8 mouse cellular contexts compared by ENCODE assay signal in genomic region chr9:106450661-106451060, GRCm38 (mm10). TPM values are rescaled to one million over a fixed set of nuclear protein-coding genes. Genes with fewer than 3 reads are reported as not detected.
DNase-seq lines count a peak whose midpoint lies in the region; ATAC-seq and TF ChIP-seq lines count a peak whose summit lies in the region.
"Had no signal": no experiment of that assay in that cellular context is flagged by ENCODE, and none has a peak within 500 bp of the region (broad histone marks: within the 10 kb centered on the region; RNA-seq: fewer than 3 reads in every experiment).

No protein-coding gene starts in this region.

- ATAC-seq in kidney, postnatal 0 days (replicated peaks; ENCODE audit: low FRiP score, low read depth) = no peak

- H3K9me3 ChIP-seq in kidney, postnatal 0 days (replicated peaks; ENCODE audit: low read length) = no peaks in the 10 kb centered on the region

- H3K4me2 ChIP-seq in kidney, postnatal 0 days (ENCODE audit: low read length) = peak overlapping the region; percentile 23

- no peak overlapping the region for H3K4me3 ChIP-seq in kidney, postnatal 0 days (replicated peaks; ENCODE audit: low read depth, low read length)

- TF ChIP-seq CTCF in kidney, postnatal 0 days (IDR thresholded peaks at IDR 0.05; ENCODE audit: low read depth) = no peak

- H3K4me1 ChIP-seq in kidney, postnatal 0 days (replicated peaks; ENCODE audit: insufficient read depth, low read length) = peaks cover 58% of the 10 kb centered on the region

- DNase-seq in ES-CJ7 (ENCODE audit: low read depth, low spot score) (peak; percentile 70), R1 (ENCODE audit: low read depth, low spot score) (peak; percentile 72)
- peak; percentile 77 for DNase-seq in gastrocnemius, adult 18-20 months (ENCODE audit: low spot score)
- DNase-seq in kidney, postnatal 0 days (ENCODE audit: low spot score) = peak; percentile 86
- peak; percentile 55 for DNase-seq in lung, postnatal 14 days
- no peak for DNase-seq in c-Kit-positive CD71-positive TER-119-positive erythroid progenitor cells, embryonic 14.5 days (ENCODE audit: low spot score)
- DNase-seq in thymus, postnatal 25 days = no peak

- peak overlapping the region; percentile 38; the same call in 1 of the 2 replicates for H3K27ac ChIP-seq in kidney, postnatal 0 days

- 3% methylated on average over 9 of the region's 9 CpGs for WGBS in kidney, postnatal 0 days

- no peaks in the 10 kb centered on the region for H3K27me3 ChIP-seq in kidney, postnatal 0 days (ENCODE audit: insufficient read depth, low read length)

- H3K36me3 ChIP-seq in kidney, postnatal 0 days (ENCODE audit: insufficient read depth, low read length) = no peaks in the 10 kb centered on the region

- no peak overlapping the region for H3K9ac ChIP-seq in kidney, postnatal 0 days (ENCODE audit: low read depth, low read length)

RNA-seq across cellular contexts. Expression of gene Pcbp4, which starts 2.4 kb away (rescaled TPM):
- total RNA-seq in gastrocnemius, adult 18-20 months (2021) = 10 to 100 TPM; 54.7 to 69.6 TPM
- polyA plus RNA-seq in kidney, postnatal 0 days (2015; fragmentation: Nextera tagmentation; extraction: Ambion mirVana) = 78.6 and 79.7 TPM in 2 replicates

RNA-seq across cellular contexts. Expression of gene Abhd14a, which starts 3.2 kb away (rescaled TPM):
- total RNA-seq in gastrocnemius, adult 18-20 months (2021) = 10 to 100 TPM; 16.9 to 17.0 TPM
- polyA plus RNA-seq in kidney, postnatal 0 days (2015; fragmentation: Nextera tagmentation; extraction: Ambion mirVana) = 57.0 and 60.8 TPM in 2 replicates

RNA-seq across cellular contexts. Expression of gene Abhd14b, which starts 3.4 kb away (rescaled TPM):
- 1 to 10 TPM; 4.0 to 4.1 TPM for total RNA-seq in gastrocnemius, adult 18-20 months (2021)
- polyA plus RNA-seq in kidney, postnatal 0 days (2015; fragmentation: Nextera tagmentation; extraction: Ambion mirVana) = 72.8 and 75.2 TPM in 2 replicates

RNA-seq across cellular contexts. Expression of gene Acy1, which starts 12.5 kb away (rescaled TPM):
- 10 to 100 TPM; 10.0 to 13.0 TPM for total RNA-seq in gastrocnemius, adult 18-20 months (2021)
- polyA plus RNA-seq in kidney, postnatal 0 days (2015; fragmentation: Nextera tagmentation; extraction: Ambion mirVana) = 62.9 and 67.0 TPM in 2 replicates

RNA-seq across cellular contexts. Expression of gene Gpr62, which starts 15.1 kb away (rescaled TPM):
- under 1 TPM; 0.14 to 0.21 TPM for total RNA-seq in gastrocnemius, adult 18-20 months (2021)
- polyA plus RNA-seq in kidney, postnatal 0 days (2015; fragmentation: Nextera tagmentation; extraction: Ambion mirVana) = 0.52 and 0.91 TPM in 2 replicates
- total RNA-seq: common myeloid progenitor, adult 5-6 weeks had no signal

Comparison
In these comparisons a context has a peak if more than half of its experiments do, and no peak if none do; other contexts are left out.
1. DNase-seq: peak in ES-CJ7 (single experiment), R1 (single experiment), gastrocnemius, adult 18-20 months (single experiment), kidney, postnatal 0 days (single experiment) and lung, postnatal 14 days (single experiment); none in c-Kit-positive CD71-positive TER-119-positive erythroid progenitor cells, embryonic 14.5 days (single experiment) and thymus, postnatal 25 days (single experiment).